Mouse (Mus musculus) embryonic facial prominence, embryonic 15.5 days (tissue): Measurements from ENCODE around the gene Pxt1. TPM values are rescaled to one million over a fixed set of nuclear protein-coding genes. Genes with fewer than 3 reads are reported as not detected.

Experiments
- ATAC-seq: fragments of 200-750 bp; cut with Nextera tagmentation; 2 replicates; pipeline ENCODE4 v1.8.0; 2017; ENCODE audit warnings: low read depth, moderate TSS enrichment; ENCODE audit not compliant: insufficient number of reproducible peaks, low FRiP score, low TSS enrichment
- H3K27ac ChIP-seq: fragments of 300-500 bp; sonication (generic); replicated peaks from 2 replicates; pipeline ENCODE4 v1.5.1; 2015; ENCODE audit warnings: mild to moderate bottlenecking, inconsistent platforms
- H3K27me3 ChIP-seq: fragments of 300-500 bp; sonication (generic); 2 replicates; pipeline ENCODE4 v1.6.1; 2015; ENCODE audit warnings: inconsistent platforms
- H3K36me3 ChIP-seq: fragments of 300-500 bp; sonication (generic); 2 replicates; pipeline ENCODE4 v1.6.1; 2015; ENCODE audit warnings: mild to moderate bottlenecking, inconsistent platforms
- H3K4me1 ChIP-seq: fragments of 300-500 bp; sonication (generic); 2 replicates; pipeline ENCODE4 v1.6.1; 2015; ENCODE audit warnings: inconsistent platforms
- H3K4me2 ChIP-seq: fragments of 300-500 bp; sonication (generic); replicated peaks from 2 replicates; pipeline ENCODE4 v1.6.1; 2015; ENCODE audit warnings: mild to moderate bottlenecking, inconsistent platforms
- H3K4me3 ChIP-seq: fragments of 300-500 bp; sonication (generic); replicated peaks from 2 replicates; pipeline ENCODE4 v1.5.1; 2015; ENCODE audit warnings: mild to moderate bottlenecking, inconsistent platforms
- H3K9ac ChIP-seq: fragments of 300-500 bp; sonication (generic); 2 replicates; pipeline ENCODE4 v1.6.1; 2015; ENCODE audit warnings: inconsistent platforms
- H3K9me3 ChIP-seq: fragments of 300-500 bp; sonication (generic); replicated peaks from 2 replicates; pipeline ENCODE4 v1.6.1; 2016; ENCODE audit warnings: inconsistent platforms
- WGBS: fragments of 180-500 bp; shearing (Covaris S2); methylation state at CpG from one replicate; pipeline ENCODE4 v1.1.7; 2015; 5-methylcytosine and 5-hydroxymethylcytosine counted together
- polyA plus RNA-seq: library from polyadenylated mRNA; unstranded; fragments of >200 nt; fragmentation: Nextera tagmentation; extraction: Ambion mirVana; gene quantifications from 2 replicates; pipeline ENCODE4 v1.2.1, GENCODE M21; 2015

The Pxt1 gene
- polyA plus RNA-seq, 1 experiment from 2014 or later, result 0.21 TPM

- WGBS, result 90% methylated on average over 19 of the region's 19 CpGs
- H3K4me1 ChIP-seq, result peaks cover 8% of the 10 kb centered on the region; the same call in 1 of the 2 replicates
- H3K9me3 ChIP-seq, result no peaks in the 10 kb centered on the region
- no peak overlapping the region for H3K9ac ChIP-seq
- H3K27ac ChIP-seq, result no peak overlapping the region
- no peak overlapping the region for H3K4me3 ChIP-seq
- H3K36me3 ChIP-seq, result no peaks in the 10 kb centered on the region
- ATAC-seq, result no peak
- H3K4me2 ChIP-seq, result no peak overlapping the region
- H3K27me3 ChIP-seq, result no peaks in the 10 kb centered on the region
Measured at GRCm38 (mm10) chr17:28947011-28947939, 3.6 kb upstream of the Pxt1 start.

GRCm38 (mm10) chr17:28944481-28944880, 841 bp upstream of the Pxt1 start:
- Histone ChIP-seq H3K4me1 (no peaks in the 10 kb centered on the region), H3K9ac (no peak overlapping the region), H3K27me3 (no peaks in the 10 kb centered on the region), H3K9me3 (no peaks in the 10 kb centered on the region), H3K27ac (no peak overlapping the region), H3K4me3 (no peak overlapping the region), H3K4me2 (no peak overlapping the region), H3K36me3 (no peaks in the 10 kb centered on the region)
- 83% methylated on average over 7 of the region's 7 CpGs for WGBS
- no peak for ATAC-seq

DNA sequence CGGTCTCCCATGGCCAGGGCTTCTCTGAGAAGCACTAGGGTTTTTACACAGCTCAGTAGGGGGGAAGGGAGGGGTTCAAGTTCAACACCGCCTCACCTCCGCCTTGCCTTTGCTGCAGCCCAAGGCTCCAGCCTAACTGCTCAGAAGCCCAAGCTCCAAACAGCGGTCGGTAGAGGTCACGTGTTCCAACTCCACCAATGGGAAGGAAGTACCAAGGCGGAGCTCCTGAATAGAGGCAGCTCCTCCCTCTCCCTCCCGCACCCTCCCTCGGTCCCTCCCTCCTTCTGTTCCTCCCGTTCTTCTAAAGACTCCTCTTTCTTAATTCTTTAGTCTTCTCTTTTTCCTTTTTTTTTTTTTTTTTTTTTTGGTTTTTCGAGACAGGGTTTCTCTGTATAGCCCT, 1.5 kb downstream of the Pxt1 start:
- Histone ChIP-seq H3K36me3 (no peaks in the 10 kb centered on the region), H3K4me2 (no peak overlapping the region), H3K4me3 (no peak overlapping the region), H3K9me3 (no peaks in the 10 kb centered on the region), H3K27ac (no peak overlapping the region), H3K9ac (no peak overlapping the region), H3K27me3 (no peaks in the 10 kb centered on the region), H3K4me1 (no peaks in the 10 kb centered on the region)
- 81% methylated on average over 10 of the region's 11 CpGs for WGBS
- ATAC-seq, result no peak

GRCm38 (mm10) chr17:28940776-28941555, 2.7 kb downstream of the Pxt1 start:
- H3K9ac ChIP-seq, result no peak overlapping the region
- H3K4me3 ChIP-seq, result no peak overlapping the region
- H3K4me2 ChIP-seq, result no peak overlapping the region
- H3K27me3 ChIP-seq, result no peaks in the 10 kb centered on the region
- 91% methylated on average over 25 of the region's 25 CpGs for WGBS
- no peak overlapping the region for H3K27ac ChIP-seq
- no peaks in the 10 kb centered on the region for H3K9me3 ChIP-seq
- no peaks in the 10 kb centered on the region for H3K4me1 ChIP-seq
- no peaks in the 10 kb centered on the region for H3K36me3 ChIP-seq
- ATAC-seq, result no peak

GRCm38 (mm10) chr17:28936622-28937345, 6.9 kb downstream of the Pxt1 start:
- Histone ChIP-seq H3K9ac (no peak overlapping the region), H3K9me3 (no peaks in the 10 kb centered on the region), H3K27me3 (no peaks in the 10 kb centered on the region), H3K27ac (no peak overlapping the region), H3K4me3 (no peak overlapping the region), H3K4me1 (no peaks in the 10 kb centered on the region), H3K36me3 (no peaks in the 10 kb centered on the region), H3K4me2 (no peak overlapping the region)
- ATAC-seq, result no peak
- 78% methylated on average over 10 of the region's 10 CpGs for WGBS

GRCm38 (mm10) chr17:28936133-28936532, 7.5 kb downstream of the Pxt1 start:
- ATAC-seq, result no peak
- no peak overlapping the region for H3K4me3 ChIP-seq
- WGBS, result 88% methylated on average over 7 of the region's 7 CpGs
- no peak overlapping the region for H3K4me2 ChIP-seq
- no peak overlapping the region for H3K27ac ChIP-seq
- no peak overlapping the region for H3K9ac ChIP-seq
- no peaks in the 10 kb centered on the region for H3K36me3 ChIP-seq
- H3K4me1 ChIP-seq, result no peaks in the 10 kb centered on the region
- no peaks in the 10 kb centered on the region for H3K27me3 ChIP-seq
- H3K9me3 ChIP-seq, result no peaks in the 10 kb centered on the region

DNA sequence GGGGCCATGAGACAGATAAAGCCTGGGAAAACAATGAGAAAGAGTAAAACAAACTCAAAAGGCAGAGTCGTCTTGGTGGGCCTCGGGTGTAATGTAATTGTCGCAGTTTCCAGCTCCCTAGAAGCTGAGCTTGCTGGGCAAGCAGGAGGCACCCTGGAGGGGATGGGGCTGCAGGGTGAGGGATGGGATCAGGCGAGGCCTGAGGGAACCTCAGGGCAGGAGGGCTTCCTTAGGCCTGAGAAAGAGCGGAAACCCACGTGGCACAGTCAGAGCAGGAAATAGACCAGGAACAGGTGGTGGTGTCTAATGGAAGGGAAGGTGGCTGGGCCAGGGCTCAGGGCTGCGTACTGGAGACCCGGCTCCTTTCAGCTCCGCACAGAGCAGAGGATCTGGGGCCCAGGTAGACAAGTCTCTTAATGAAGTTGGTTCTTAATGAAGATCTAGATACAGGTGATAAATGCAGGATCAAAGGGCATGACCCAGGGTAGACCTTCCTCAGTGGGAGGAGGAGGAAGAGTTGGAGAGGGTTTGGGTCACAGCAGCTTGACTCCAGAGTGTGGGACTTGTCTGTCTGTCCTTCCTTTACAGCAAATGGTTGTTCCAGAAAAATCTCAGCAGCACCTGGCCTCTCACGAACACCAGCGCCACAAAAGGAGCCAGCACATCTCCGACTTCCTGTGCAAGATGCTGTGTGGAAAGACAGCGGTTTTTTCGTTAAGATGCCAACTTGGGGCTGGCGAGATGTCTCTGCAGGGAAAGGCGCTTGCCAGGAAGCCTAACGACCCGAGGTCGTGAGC, 9.3 kb downstream of the Pxt1 start:
- Histone ChIP-seq H3K27me3 (no peaks in the 10 kb centered on the region), H3K36me3 (no peaks in the 10 kb centered on the region), H3K27ac (no peak overlapping the region), H3K4me2 (no peak overlapping the region), H3K9ac (no peak overlapping the region), H3K9me3 (no peaks in the 10 kb centered on the region), H3K4me3 (no peak overlapping the region), H3K4me1 (peaks cover 10% of the 10 kb centered on the region)
- ATAC-seq, result no peak
- 62% methylated on average over 19 of the region's 19 CpGs for WGBS

- no peak overlapping the region for H3K4me2 ChIP-seq
- H3K4me1 ChIP-seq, result peaks cover 10% of the 10 kb centered on the region
- H3K9ac ChIP-seq, result no peak overlapping the region
- no peak for ATAC-seq
- no peaks in the 10 kb centered on the region for H3K36me3 ChIP-seq
- H3K27ac ChIP-seq, result no peak overlapping the region
- 85% methylated on average over 4 of the region's 4 CpGs for WGBS
- no peaks in the 10 kb centered on the region for H3K27me3 ChIP-seq
- H3K9me3 ChIP-seq, result no peaks in the 10 kb centered on the region
- no peak overlapping the region for H3K4me3 ChIP-seq
Measured at GRCm38 (mm10) chr17:28932274-28932673, 11.4 kb downstream of the Pxt1 start.

DNA sequence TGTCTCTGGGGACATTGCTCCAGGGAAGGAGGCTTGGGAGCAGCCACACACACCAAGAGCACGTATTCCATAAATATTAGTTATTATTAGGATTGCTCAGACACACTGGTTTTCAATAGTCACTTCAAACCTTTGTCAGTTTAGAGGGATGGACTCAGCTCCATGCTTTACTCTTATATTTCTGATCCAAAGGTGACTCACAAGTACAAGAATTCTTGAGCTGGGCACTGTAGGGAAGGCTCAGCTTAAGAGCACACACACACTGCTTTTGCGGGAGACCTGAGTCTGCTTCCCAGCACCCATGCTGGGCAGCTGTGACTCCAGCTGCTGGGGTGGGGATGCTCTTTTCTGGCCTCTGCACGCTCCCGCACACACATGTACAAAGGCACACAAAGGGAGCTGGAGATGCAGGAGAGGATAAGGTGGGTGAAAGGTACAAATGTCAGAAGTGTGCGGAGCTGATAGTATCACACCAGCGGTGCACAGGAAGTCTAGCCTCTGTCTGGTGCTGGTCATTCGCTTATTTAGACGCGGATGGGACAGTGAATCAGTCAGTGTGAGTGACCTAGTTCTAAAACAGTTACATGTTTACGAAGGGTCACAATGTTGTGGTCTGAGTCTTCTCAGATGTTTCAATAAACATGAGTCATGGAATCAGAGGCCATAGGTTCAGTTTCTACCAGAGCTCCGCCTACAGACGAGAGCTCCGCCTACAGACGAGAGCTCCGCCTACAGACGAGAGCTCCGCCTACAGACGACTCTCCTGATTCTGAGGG, 12.0 kb downstream of the Pxt1 start:
- Histone ChIP-seq H3K4me3 (no peak overlapping the region), H3K27me3 (no peaks in the 10 kb centered on the region), H3K9ac (no peak overlapping the region), H3K4me1 (peaks cover 15% of the 10 kb centered on the region), H3K27ac (peak overlapping the region; percentile 86; the same call in 1 of the 2 replicates), H3K36me3 (no peaks in the 10 kb centered on the region), H3K4me2 (no peak overlapping the region), H3K9me3 (no peaks in the 10 kb centered on the region)
- ATAC-seq, result no peak
- 88% methylated on average over 18 of the region's 18 CpGs for WGBS
